Mouse (Mus musculus) adrenal gland, adult 8-10 months (tissue): Measurements from ENCODE around the gene Kcna6. TPM values are rescaled to one million over a fixed set of nuclear protein-coding genes. Genes with fewer than 3 reads are reported as not detected.

Experiments used
- DNase-seq: peaks from one replicate; pipeline ENCODE4 v3.0.0; 2022
- total RNA-seq, 4 experiments: library from RNA; stranded (reverse); gene quantifications; 2 replicates each; pipeline ENCODE4 v1.2.4; 2022

Gene Kcna6
- total RNA-seq, 4 experiments from 2014 or later, result 0.59 to 1.9 (median 1.3) TPM

GRCm38 (mm10) chr6:126735806-126736205, 4.7 kb downstream of the Kcna6 start:
- DNase-seq, result no peak

- no peak for DNase-seq
Observed at GRCm38 (mm10) chr6:126732645-126733044, 7.8 kb downstream of the Kcna6 start.

- DNase-seq, result no peak
Observed at GRCm38 (mm10) chr6:126728803-126729202, 11.7 kb downstream of the Kcna6 start.

- DNase-seq, result no peak
Observed at GRCm38 (mm10) chr6:126718423-126719087, 21.9 kb downstream of the Kcna6 start.

GRCm38 (mm10) chr6:126712531-126712930, 27.9 kb downstream of the Kcna6 start:
- DNase-seq, result no peak

GRCm38 (mm10) chr6:126705936-126706335, 34.5 kb downstream of the Kcna6 start:
- no peak for DNase-seq

GRCm38 (mm10) chr6:126704430-126704829, 36.0 kb downstream of the Kcna6 start:
- DNase-seq, result no peak

- DNase-seq, result peak; percentile 54
Observed at GRCm38 (mm10) chr6:126702116-126702515, 38.4 kb downstream of the Kcna6 start.

GRCm38 (mm10) chr6:126701196-126701595, 39.3 kb downstream of the Kcna6 start:
- no peak for DNase-seq

- peak; percentile 4 for DNase-seq
Observed at GRCm38 (mm10) chr6:126699995-126700394, 40.5 kb downstream of the Kcna6 start.

- DNase-seq, result no peak
Observed at GRCm38 (mm10) chr6:126687120-126687519, 53.4 kb downstream of the Kcna6 start.

- DNase-seq, result no peak
Observed at GRCm38 (mm10) chr6:126685135-126685534, 55.3 kb downstream of the Kcna6 start.

- no peak for DNase-seq
Observed at GRCm38 (mm10) chr6:126678961-126679360, 61.5 kb downstream of the Kcna6 start.

GRCm38 (mm10) chr6:126667001-126667400, 73.5 kb downstream of the Kcna6 start:
- DNase-seq, result no peak

- no peak for DNase-seq
Observed at GRCm38 (mm10) chr6:126666091-126666490, 74.4 kb downstream of the Kcna6 start.

- DNase-seq, result no peak
Observed at GRCm38 (mm10) chr6:126664569-126664968, 75.9 kb downstream of the Kcna6 start.

Other genes starting within 250 kb of the Kcna6 start
- gene Kcna5, start 205.3 kb downstream of the Kcna6 start, total RNA-seq, result 1 to 10 TPM; 2.4 to 4.1 (median 3.4) TPM
- 1 to 10 TPM in 2 of 4 experiments, under 1 TPM in 2; 0.80 to 1.2 (median 0.97) TPM for gene Kcna1, start 94.3 kb downstream of the Kcna6 start, total RNA-seq
- gene Ndufa9, start 108.5 kb upstream of the Kcna6 start, total RNA-seq, result 100 to 1,000 TPM; 161 to 212 (median 180) TPM
- gene Akap3, start 112.4 kb upstream of the Kcna6 start, total RNA-seq, result not detected
- gene Dyrk4, start 181.2 kb upstream of the Kcna6 start, total RNA-seq, result not detected
- gene Rad51ap1, start 198.9 kb upstream of the Kcna6 start, total RNA-seq, result 1 to 10 TPM in 2 of 4 experiments, under 1 TPM in 2; 0.73 to 2.3 (median 1.0) TPM
- 10 to 100 TPM; 20.2 to 31.5 (median 26.1) TPM for gene D6Wsu163e, start 199.3 kb upstream of the Kcna6 start, total RNA-seq